Mouse (Mus musculus) spleen, adult 2 months (tissue): ENCODE data around the gene Nup98. TPM values are rescaled to one million over a fixed set of nuclear protein-coding genes. Genes with fewer than 3 reads are reported as not detected.

Experiments
- DNase-seq, 2 experiments: peaks; one replicate each; pipeline versions ENCODE4 v3.0.0 to v3.0.0-alpha.2; 2012 to 2021; ENCODE audit warnings: low spot score in 2 of 2, low read depth in 1 of 2
- H3K27ac ChIP-seq: fragments of 200-500 bp; 2 replicates; pipeline ENCODE4 v1.5.1; 2012; ENCODE audit warnings: low read length, inconsistent platforms; ENCODE audit not compliant: insufficient read depth
- H3K27me3 ChIP-seq: fragments of 200-500 bp; 2 replicates; pipeline ENCODE4 v1.6.1; 2012; ENCODE audit warnings: mild to moderate bottlenecking, moderate library complexity, low read length, inconsistent platforms; ENCODE audit not compliant: control insufficient read depth, insufficient read depth
- H3K36me3 ChIP-seq: fragments of 200-500 bp; 2 replicates; pipeline ENCODE4 v1.6.1; 2012; ENCODE audit warnings: mild to moderate bottlenecking, low read length, inconsistent platforms; ENCODE audit not compliant: control insufficient read depth, insufficient read depth
- H3K4me1 ChIP-seq: fragments of 200-500 bp; 2 replicates; pipeline ENCODE4 v1.6.1; 2011; ENCODE audit warnings: inconsistent platforms; ENCODE audit not compliant: control insufficient read depth, insufficient read depth, insufficient read length
- H3K4me3 ChIP-seq: fragments of 200-500 bp; 2 replicates; pipeline ENCODE4 v1.5.1; 2011; ENCODE audit warnings: mild to moderate bottlenecking, inconsistent platforms; ENCODE audit not compliant: insufficient read depth, insufficient read length; ENCODE audit errors: extremely low read depth
- CTCF ChIP-seq: fragments of 200-500 bp; IDR thresholded peaks from 2 replicates; pipeline ENCODE4 v1.5.1; 2011; ENCODE audit warnings: mild to moderate bottlenecking, inconsistent platforms; ENCODE audit not compliant: insufficient read depth, insufficient read length, insufficient replicate concordance; ENCODE audit errors: extremely low read depth
- POLR2A ChIP-seq: fragments of 200-500 bp; IDR thresholded peaks from 2 replicates; pipeline ENCODE4 v1.6.1; 2011; ENCODE audit warnings: low read depth, low read length, inconsistent platforms
- WGBS: fragments of 180-500 bp; shearing (Covaris S2); methylation state at CpG from one replicate; pipeline ENCODE4 v1.1.7; 2018; 5-methylcytosine and 5-hydroxymethylcytosine counted together
- polyA plus RNA-seq: library from polyadenylated mRNA; depleted of rRNA; stranded (reverse); fragments of >200 nt; gene quantifications from 2 replicates; pipeline ENCODE4 v1.2.3, GENCODE M21; 2012

Gene Nup98
- polyA plus RNA-seq, 1 experiment: 11.5 TPM

DNA sequence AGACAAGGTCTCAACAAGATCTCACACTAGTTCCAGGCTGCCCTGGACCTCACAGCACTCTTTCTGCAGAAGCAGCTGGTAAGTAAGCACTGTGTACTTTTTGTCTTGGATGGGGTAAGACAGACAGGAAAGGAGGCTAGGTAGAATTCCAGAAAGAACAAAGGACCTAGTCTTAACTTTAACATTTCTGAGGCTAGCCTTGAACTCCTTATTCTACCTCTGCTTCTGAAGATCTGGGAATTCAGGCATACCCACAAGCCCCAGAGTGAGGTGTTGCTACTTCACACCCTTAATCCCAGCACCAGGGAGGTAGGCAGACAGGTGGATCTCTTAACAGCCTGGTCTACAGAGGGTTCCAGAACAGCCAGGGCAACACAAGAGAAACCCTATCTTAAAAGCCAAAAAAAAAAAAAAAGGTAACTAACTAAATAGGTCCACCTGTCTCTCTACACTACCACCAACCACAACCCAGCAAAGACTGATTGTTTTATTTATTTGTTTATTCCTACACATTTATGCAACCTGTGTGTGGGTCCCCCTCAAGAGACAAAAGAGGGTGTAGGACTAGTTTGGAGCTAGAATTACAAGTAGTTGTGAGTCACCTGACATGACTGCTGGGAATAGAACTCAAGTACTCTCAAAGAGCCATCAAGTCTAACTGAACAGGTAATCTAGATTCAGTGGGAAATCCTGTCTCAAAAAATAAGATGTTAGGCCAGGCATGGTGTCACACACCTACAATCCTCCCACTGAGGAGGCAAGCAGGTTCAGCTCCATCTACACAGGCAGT, 8.8 kb downstream of the Nup98 start:
- no peak overlapping the region for H3K4me3 ChIP-seq
- no peaks in the 10 kb centered on the region for H3K27me3 ChIP-seq
- no peak for TF ChIP-seq CTCF
- no peak for TF ChIP-seq POLR2A
- DNase-seq: no peak
- H3K36me3 ChIP-seq: no peaks in the 10 kb centered on the region
- H3K27ac ChIP-seq: no peak overlapping the region
- H3K4me1 ChIP-seq: no peaks in the 10 kb centered on the region; the same call in 1 of the 2 replicates

DNA sequence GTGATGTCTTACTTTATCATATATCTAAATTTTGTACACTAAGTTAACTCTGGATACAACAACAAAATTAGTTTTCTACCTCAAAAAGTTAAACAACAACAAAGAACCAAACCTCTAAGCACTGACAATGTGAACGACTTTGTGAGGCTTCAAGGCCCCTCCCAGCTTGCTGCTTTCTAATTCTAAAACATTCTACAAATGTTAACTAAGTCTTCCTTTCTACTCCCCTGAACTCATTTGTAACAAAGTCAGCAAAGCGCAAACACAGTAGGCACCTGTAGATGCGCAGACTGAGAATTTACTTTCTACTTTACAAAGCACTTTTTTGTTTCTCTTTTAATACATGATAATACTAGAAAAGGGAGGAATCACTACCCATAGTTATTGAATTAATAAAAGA, 9.4 kb downstream of the Nup98 start:
- Histone ChIP-seq H3K4me3 (no peak overlapping the region), H3K36me3 (no peaks in the 10 kb centered on the region), H3K27ac (no peak overlapping the region), H3K4me1 (no peaks in the 10 kb centered on the region; the same call in 1 of the 2 replicates), H3K27me3 (no peaks in the 10 kb centered on the region)
- DNase-seq: no peak
- 81% methylated on average over 3 of the region's 3 CpGs for WGBS
- TF ChIP-seq CTCF (no peak), POLR2A (no peak)

DNA sequence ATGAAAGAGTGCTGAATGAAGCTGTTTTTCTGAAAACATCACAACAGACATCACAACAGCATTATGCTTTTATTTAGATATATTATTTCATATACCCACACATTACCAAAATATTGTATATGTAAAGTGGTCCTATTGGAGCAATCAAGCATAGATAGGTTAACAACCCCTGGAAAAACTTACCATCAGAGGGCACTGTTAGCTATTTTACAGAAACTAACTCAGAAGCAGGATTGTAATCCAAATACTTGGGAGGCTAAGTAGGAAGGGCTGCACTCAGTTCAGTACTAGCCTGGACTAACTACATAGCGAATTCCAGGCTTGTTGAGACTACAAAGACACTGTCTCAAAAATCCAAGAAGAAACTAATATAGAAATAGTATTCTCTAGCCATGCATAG, 17.6 kb downstream of the Nup98 start:
- peaks cover 10% of the 10 kb centered on the region for H3K36me3 ChIP-seq
- TF ChIP-seq CTCF (no peak), POLR2A (no peak)

DNA sequence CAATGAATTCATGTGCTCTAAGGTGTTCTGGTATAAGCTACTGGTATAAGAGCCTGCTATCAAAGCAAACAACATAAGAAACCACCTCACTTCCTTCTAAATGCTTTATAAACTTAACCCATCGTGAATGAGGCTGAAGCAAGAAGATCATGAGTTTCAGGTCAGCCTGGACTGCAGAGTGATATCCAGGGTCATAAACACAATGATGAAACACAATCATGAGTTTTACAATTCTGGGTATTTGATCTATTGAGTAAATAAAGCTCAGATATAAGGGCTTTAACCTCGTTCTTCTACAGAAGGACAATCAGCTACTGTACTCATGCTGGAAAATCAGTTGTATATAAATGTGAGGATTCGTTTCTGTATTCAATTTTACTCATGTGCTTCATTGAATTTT, 26.1 kb downstream of the Nup98 start:
- no peak for DNase-seq
- no peaks in the 10 kb centered on the region for H3K4me1 ChIP-seq
- 87% methylated on average over 3 of the region's 3 CpGs for WGBS
- no peaks in the 10 kb centered on the region for H3K27me3 ChIP-seq
- H3K4me3 ChIP-seq: no peak overlapping the region
- H3K27ac ChIP-seq: no peak overlapping the region
- peaks cover 38% of the 10 kb centered on the region for H3K36me3 ChIP-seq
- TF ChIP-seq CTCF (no peak), POLR2A (no peak)

More for the DNA sequence above, 17.6 kb downstream of the Nup98 start:
- no peak overlapping the region for H3K27ac ChIP-seq
- DNase-seq: no peak
- no peaks in the 10 kb centered on the region for H3K4me1 ChIP-seq
- 100% methylated on average over 1 of the region's 1 CpGs for WGBS
- no peaks in the 10 kb centered on the region for H3K27me3 ChIP-seq
- no peak overlapping the region for H3K4me3 ChIP-seq

DNA sequence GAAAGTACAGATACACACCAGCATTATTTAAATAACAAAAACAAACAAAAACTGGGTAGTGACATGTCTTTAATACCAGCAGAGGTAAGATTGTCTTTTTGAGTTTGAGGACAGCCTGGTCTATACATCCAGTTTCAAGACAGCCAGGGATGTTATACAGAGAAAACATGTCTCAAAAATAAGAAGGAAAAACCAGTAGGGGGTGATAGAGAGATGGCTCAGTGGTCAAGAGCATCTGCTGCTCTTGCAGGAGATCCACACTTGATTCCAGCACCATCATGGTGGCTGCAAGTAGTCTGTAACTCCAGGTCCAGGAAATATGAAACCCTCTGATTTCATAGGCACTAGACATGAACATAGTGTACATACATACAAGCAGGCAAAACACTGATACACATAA, 39.7 kb downstream of the Nup98 start:
- no peak overlapping the region for H3K4me3 ChIP-seq
- no peaks in the 10 kb centered on the region for H3K27me3 ChIP-seq
- no peak for TF ChIP-seq CTCF
- TF ChIP-seq POLR2A: no peak
- H3K36me3 ChIP-seq: peaks cover 9% of the 10 kb centered on the region
- peak in 1 of 2 experiments; percentile 7 for DNase-seq
- H3K27ac ChIP-seq: no peak overlapping the region
- H3K4me1 ChIP-seq: no peaks in the 10 kb centered on the region

DNA sequence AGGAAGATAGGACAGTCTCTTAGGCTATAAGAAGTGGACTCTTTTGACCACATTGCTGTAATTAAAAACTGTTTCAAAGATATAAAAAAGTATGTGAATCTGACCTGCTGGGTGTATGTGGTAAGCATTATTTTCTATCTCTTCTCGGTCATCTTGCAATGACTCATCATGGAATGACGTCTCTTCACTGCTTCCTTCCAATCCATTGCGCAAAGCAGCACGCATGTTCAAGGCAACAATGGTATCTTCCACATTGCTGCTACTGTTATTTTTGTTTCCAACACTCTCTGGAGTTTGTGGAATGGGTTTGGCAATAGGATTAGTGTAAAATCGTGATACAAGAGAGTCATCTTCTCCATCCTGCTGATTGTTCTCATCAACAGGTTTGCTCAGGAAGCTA, 56.3 kb downstream of the Nup98 start:
- WGBS: 86% methylated on average over 5 of the region's 5 CpGs
- Histone ChIP-seq H3K27me3 (no peaks in the 10 kb centered on the region), H3K27ac (no peak overlapping the region), H3K4me3 (no peak overlapping the region), H3K36me3 (peaks cover 24% of the 10 kb centered on the region), H3K4me1 (no peaks in the 10 kb centered on the region)
- no peak for DNase-seq
- no peak for TF ChIP-seq CTCF
- no peak for TF ChIP-seq POLR2A

DNA sequence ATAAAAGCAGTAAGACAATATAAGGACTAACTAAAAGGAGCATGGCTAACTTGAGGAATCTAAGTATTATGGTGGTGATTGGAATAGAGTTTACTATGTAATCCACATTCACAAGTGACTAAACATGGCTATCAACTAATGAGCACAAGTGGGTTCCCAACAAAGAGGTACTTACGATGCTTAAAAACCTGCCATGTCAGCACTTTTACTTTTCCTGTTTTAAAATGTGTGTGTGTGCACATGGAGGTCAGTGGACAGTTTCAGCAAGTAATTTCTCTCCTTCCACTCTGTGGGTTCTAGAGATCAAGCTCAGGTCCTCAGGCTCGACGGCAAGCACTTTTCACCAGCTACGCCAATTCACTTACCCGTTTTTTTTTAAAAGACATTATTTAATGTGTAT, 72.1 kb downstream of the Nup98 start:
- Histone ChIP-seq H3K4me1 (no peaks in the 10 kb centered on the region), H3K36me3 (peaks cover 27% of the 10 kb centered on the region), H3K27me3 (no peaks in the 10 kb centered on the region), H3K4me3 (no peak overlapping the region), H3K27ac (no peak overlapping the region)
- TF ChIP-seq POLR2A (no peak), CTCF (no peak)
- no peak for DNase-seq
- 98% methylated on average over 5 of the region's 5 CpGs for WGBS

DNA sequence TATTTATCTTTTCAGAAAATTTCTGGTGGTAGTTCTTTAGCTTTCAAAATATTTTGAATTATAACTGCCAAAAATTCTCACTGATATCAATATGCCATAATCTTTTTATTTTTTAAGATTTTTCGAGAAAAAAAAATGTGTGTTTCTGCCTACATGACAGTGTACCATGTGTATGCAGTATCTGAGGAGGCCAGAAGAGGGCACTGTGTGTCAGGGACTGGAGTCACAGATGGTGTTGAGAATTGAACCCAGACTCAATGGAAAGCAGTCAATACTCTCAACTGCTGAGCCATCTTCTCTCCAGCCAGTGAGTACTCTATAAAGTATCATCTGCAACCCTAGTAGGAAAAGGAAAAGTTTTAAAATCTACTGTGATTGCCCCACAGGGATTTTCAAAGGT, 72.5 kb downstream of the Nup98 start:
- 92% methylated on average over 1 of the region's 1 CpGs for WGBS

More for the DNA sequence above, 72.5 kb downstream of the Nup98 start:
- Histone ChIP-seq H3K36me3 (peaks cover 30% of the 10 kb centered on the region), H3K27me3 (no peaks in the 10 kb centered on the region), H3K4me3 (no peak overlapping the region), H3K27ac (no peak overlapping the region), H3K4me1 (no peaks in the 10 kb centered on the region)
- TF ChIP-seq POLR2A (no peak), CTCF (peak; percentile 20; the same call in 1 of the 2 replicates)
- peak in 1 of 2 experiments; percentile 30 for DNase-seq
